Mouse (Mus musculus): ENCODE data around the gene Ube2v1. TPM values are rescaled to one million over a fixed set of nuclear protein-coding genes. Genes with fewer than 3 reads are reported as not detected.
A peak's percentile ranks its signal among the peaks of the same experiment; 100 is the strongest.

Ube2v1 gene
- polyA plus RNA-seq, 1 experiment from 2014 or later: 278 TPM

GRCm38 (mm10) chr2:167577186-167577785 lies 54.6 kb downstream of the Ube2v1 start:
- Histone ChIP-seq H3K36me3 (ENCODE audit: poor library complexity, severe bottlenecking) (no peaks in the 10 kb centered on the region), H3K9ac (no peak overlapping the region), H3K4me1 (no peaks in the 10 kb centered on the region; the same call in 1 of the 2 replicates), H3K27me3 (no peaks in the 10 kb centered on the region), H3K4me2 (no peak overlapping the region), H3K27ac (no peak overlapping the region), H3K4me3 (no peak overlapping the region), H3K9me3 (replicated peaks) (no peaks in the 10 kb centered on the region)
- no peak for ATAC-seq
- WGBS: 71% methylated on average over 9 of the region's 9 CpGs

GRCm38 (mm10) chr2:167576121-167576620 lies 55.7 kb downstream of the Ube2v1 start:
- WGBS: 85% methylated on average over 8 of the region's 8 CpGs
- Histone ChIP-seq H3K9ac (no peak overlapping the region), H3K4me2 (no peak overlapping the region), H3K36me3 (ENCODE audit: poor library complexity, severe bottlenecking) (no peaks in the 10 kb centered on the region), H3K9me3 (replicated peaks) (no peaks in the 10 kb centered on the region), H3K27ac (no peak overlapping the region), H3K4me3 (no peak overlapping the region), H3K27me3 (no peaks in the 10 kb centered on the region), H3K4me1 (no peaks in the 10 kb centered on the region; the same call in 1 of the 2 replicates)
- no peak for ATAC-seq

- H3K36me3 ChIP-seq (ENCODE audit: poor library complexity, severe bottlenecking): no peaks in the 10 kb centered on the region
- H3K4me2 ChIP-seq: no peak overlapping the region
- WGBS: 86% methylated on average over 7 of the region's 7 CpGs
- no peak overlapping the region for H3K9ac ChIP-seq
- H3K9me3 ChIP-seq (replicated peaks): no peaks in the 10 kb centered on the region
- H3K4me3 ChIP-seq: no peak overlapping the region
- ATAC-seq: no peak
- H3K27ac ChIP-seq: no peak overlapping the region
- H3K4me1 ChIP-seq: no peaks in the 10 kb centered on the region; the same call in 1 of the 2 replicates
- no peaks in the 10 kb centered on the region for H3K27me3 ChIP-seq
Measured at GRCm38 (mm10) chr2:167575581-167575980, 56.3 kb downstream of the Ube2v1 start.

- Histone ChIP-seq H3K9me3 (replicated peaks) (no peaks in the 10 kb centered on the region), H3K27me3 (no peaks in the 10 kb centered on the region), H3K4me1 (no peaks in the 10 kb centered on the region; the same call in 1 of the 2 replicates), H3K36me3 (ENCODE audit: poor library complexity, severe bottlenecking) (no peaks in the 10 kb centered on the region), H3K27ac (no peak overlapping the region), H3K9ac (no peak overlapping the region), H3K4me3 (no peak overlapping the region), H3K4me2 (no peak overlapping the region)
- 65% methylated on average over 9 of the region's 9 CpGs for WGBS
- ATAC-seq: no peak
Measured at GRCm38 (mm10) chr2:167574814-167575213, 57.1 kb downstream of the Ube2v1 start.

- no peaks in the 10 kb centered on the region for H3K4me1 ChIP-seq
- no peaks in the 10 kb centered on the region for H3K27me3 ChIP-seq
- H3K9ac ChIP-seq: no peak overlapping the region
- H3K4me3 ChIP-seq: no peak overlapping the region
- H3K36me3 ChIP-seq (ENCODE audit: poor library complexity, severe bottlenecking): no peaks in the 10 kb centered on the region
- no peak overlapping the region for H3K27ac ChIP-seq
- H3K9me3 ChIP-seq (replicated peaks): no peaks in the 10 kb centered on the region
- ATAC-seq: no peak
- 91% methylated on average over 18 of the region's 18 CpGs for WGBS
- no peak overlapping the region for H3K4me2 ChIP-seq
Measured at GRCm38 (mm10) chr2:167571442-167572220, 60.3 kb downstream of the Ube2v1 start.

DNA sequence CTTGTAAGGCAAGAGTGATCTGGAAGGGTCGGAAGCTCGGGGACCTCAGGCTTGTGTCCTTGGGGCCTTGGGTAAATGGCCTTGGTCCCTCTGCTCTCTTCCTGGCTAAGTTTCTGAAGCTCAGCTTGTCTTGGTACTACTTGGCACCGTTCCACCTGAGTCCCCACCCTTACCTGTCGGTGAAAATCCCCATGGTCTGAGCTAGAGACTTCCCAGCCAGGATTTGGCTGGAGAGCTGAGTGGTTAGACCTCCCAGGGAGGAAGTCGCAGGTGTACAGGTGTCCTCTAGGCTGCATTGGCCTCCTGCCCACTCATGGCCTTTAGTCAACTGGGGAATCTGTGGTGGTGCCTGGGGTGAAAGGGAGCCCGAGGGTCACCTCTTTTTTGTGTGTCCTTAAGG lies 61.1 kb downstream of the Ube2v1 start:
- Histone ChIP-seq H3K27ac (no peak overlapping the region), H3K4me2 (no peak overlapping the region), H3K9me3 (replicated peaks) (no peaks in the 10 kb centered on the region), H3K4me1 (0 out of 2 replicates have a peak, but pooled peaks cover under 1% of the 10 kb centered on the region), H3K4me3 (no peak overlapping the region), H3K27me3 (no peaks in the 10 kb centered on the region), H3K9ac (no peak overlapping the region), H3K36me3 (ENCODE audit: poor library complexity, severe bottlenecking) (no peaks in the 10 kb centered on the region)
- 94% methylated on average over 6 of the region's 6 CpGs for WGBS
- no peak for ATAC-seq

GRCm38 (mm10) chr2:167569934-167570651 lies 61.8 kb downstream of the Ube2v1 start:
- H3K9me3 ChIP-seq (replicated peaks): no peaks in the 10 kb centered on the region
- H3K36me3 ChIP-seq (ENCODE audit: poor library complexity, severe bottlenecking): no peaks in the 10 kb centered on the region
- H3K4me1 ChIP-seq: peaks cover 5% of the 10 kb centered on the region; the same call in 1 of the 2 replicates
- no peaks in the 10 kb centered on the region for H3K27me3 ChIP-seq
- H3K4me2 ChIP-seq: no peak overlapping the region
- ATAC-seq: no peak
- WGBS: 72% methylated on average over 13 of the region's 13 CpGs
- no peak overlapping the region for H3K4me3 ChIP-seq
- no peak overlapping the region for H3K27ac ChIP-seq
- H3K9ac ChIP-seq: no peak overlapping the region

DNA sequence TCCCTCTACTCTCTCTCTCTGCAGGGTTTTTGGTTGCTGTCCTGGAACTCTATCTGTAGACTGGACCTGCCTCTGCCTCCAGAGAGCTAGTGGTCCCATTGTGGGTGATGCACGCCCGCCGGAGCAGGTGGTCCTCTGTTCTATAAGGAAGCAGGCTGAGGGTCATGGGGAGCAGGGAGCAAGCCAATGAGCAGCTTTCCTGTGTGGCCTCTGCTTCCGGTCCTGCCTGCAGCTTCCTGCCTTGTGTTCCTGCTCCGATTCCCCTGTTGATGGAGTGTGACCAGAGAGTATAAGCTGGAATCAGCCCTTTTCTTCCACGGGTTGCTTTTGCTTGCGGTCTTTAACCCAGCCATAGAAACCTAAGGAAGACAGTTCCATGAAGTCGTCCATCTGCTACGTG lies 63.8 kb downstream of the Ube2v1 start:
- no peaks in the 10 kb centered on the region for H3K36me3 ChIP-seq (ENCODE audit: poor library complexity, severe bottlenecking)
- H3K4me2 ChIP-seq: no peak overlapping the region
- ATAC-seq: no peak
- peaks cover 13% of the 10 kb centered on the region for H3K4me1 ChIP-seq
- no peak overlapping the region for H3K27ac ChIP-seq
- WGBS: 87% methylated on average over 9 of the region's 9 CpGs
- H3K9me3 ChIP-seq (replicated peaks): no peaks in the 10 kb centered on the region
- H3K9ac ChIP-seq: no peak overlapping the region
- no peak overlapping the region for H3K4me3 ChIP-seq
- H3K27me3 ChIP-seq: no peaks in the 10 kb centered on the region

- Histone ChIP-seq H3K4me3 (no peak overlapping the region), H3K4me2 (peak overlapping the region; percentile 8; the same call in 1 of the 2 replicates), H3K27ac (no peak overlapping the region), H3K4me1 (peaks cover 23% of the 10 kb centered on the region), H3K9ac (peak overlapping the region; percentile 10; the same call in 1 of the 2 replicates), H3K9me3 (replicated peaks) (no peaks in the 10 kb centered on the region), H3K36me3 (ENCODE audit: poor library complexity, severe bottlenecking) (no peaks in the 10 kb centered on the region), H3K27me3 (0 out of 2 replicates have a peak, but pooled peaks cover 1% of the 10 kb centered on the region)
- 21% methylated on average over 19 of the region's 19 CpGs for WGBS
- no peak for ATAC-seq
Measured at GRCm38 (mm10) chr2:167565682-167566081, 66.2 kb downstream of the Ube2v1 start.

GRCm38 (mm10) chr2:167565312-167565656 lies 66.6 kb downstream of the Ube2v1 start:
- ATAC-seq: no peak
- Histone ChIP-seq H3K4me2 (no peak overlapping the region), H3K4me1 (peaks cover 23% of the 10 kb centered on the region), H3K27ac (no peak overlapping the region), H3K36me3 (ENCODE audit: poor library complexity, severe bottlenecking) (no peaks in the 10 kb centered on the region), H3K9me3 (replicated peaks) (no peaks in the 10 kb centered on the region), H3K9ac (no peak overlapping the region), H3K27me3 (peaks cover 5% of the 10 kb centered on the region; the same call in 1 of the 2 replicates), H3K4me3 (no peak overlapping the region)
- 83% methylated on average over 3 of the region's 3 CpGs for WGBS

- peaks cover 11% of the 10 kb centered on the region; the same call in 1 of the 2 replicates for H3K27me3 ChIP-seq
- no peaks in the 10 kb centered on the region for H3K36me3 ChIP-seq (ENCODE audit: poor library complexity, severe bottlenecking)
- H3K4me1 ChIP-seq: peaks cover 27% of the 10 kb centered on the region
- H3K4me3 ChIP-seq: no peak overlapping the region
- WGBS: 86% methylated on average over 13 of the region's 13 CpGs
- H3K4me2 ChIP-seq: no peak overlapping the region
- H3K9me3 ChIP-seq (replicated peaks): no peaks in the 10 kb centered on the region
- no peak overlapping the region for H3K9ac ChIP-seq
- no peak for ATAC-seq
- H3K27ac ChIP-seq: no peak overlapping the region
Measured at GRCm38 (mm10) chr2:167564551-167565311, 67.2 kb downstream of the Ube2v1 start.
